Mouse (Mus musculus) ES-E14 (cell line): ENCODE data around the gene Vipas39.

Source experiments
- CHD2 ChIP-seq: IDR thresholded peaks from 2 replicates; pipeline ENCODE4 v1.6.1; 2014; ENCODE audit warnings: mild to moderate bottlenecking, low read depth, low read length, inconsistent platforms
- ZNF384 ChIP-seq: IDR thresholded peaks from 2 replicates; pipeline ENCODE4 v1.6.1; 2012; ENCODE audit warnings: low read depth, low read length, inconsistent platforms

DNA sequence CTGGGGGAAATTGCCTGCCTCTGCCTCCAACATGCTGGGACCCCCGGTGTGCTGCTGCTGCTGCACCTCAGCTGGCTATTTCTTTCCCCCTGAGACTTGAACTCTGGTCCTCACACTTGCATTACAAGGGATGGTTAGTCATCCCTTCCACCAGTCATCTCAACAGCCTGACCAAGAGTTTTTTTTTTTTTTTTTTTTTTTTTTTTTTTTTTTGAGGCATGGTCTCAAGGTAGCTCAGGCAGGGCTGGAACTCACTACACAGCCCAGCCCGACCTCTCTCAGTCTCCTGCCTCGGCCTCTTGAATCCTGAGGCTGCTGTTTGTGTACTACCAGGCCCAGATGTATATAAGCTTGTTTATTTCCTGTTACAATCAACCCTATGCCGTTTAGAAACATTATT, 18.2 kb upstream of the Vipas39 start:
- TF ChIP-seq ZNF384, result no peak
- TF ChIP-seq CHD2, result no peak
